Mouse (Mus musculus) ovary, postnatal 10 days (tissue): ENCODE results near the gene Cep128.
"Not testable (repeated sequence)": the region's sequence is repeated elsewhere in the genome, so short reads cannot be mapped to it uniquely, and the experiment has no call there.

Experiments used
- DNase-seq: peaks from one replicate; pipeline ENCODE4 v3.0.0; 2022; ENCODE audit warnings: low spot score

The Cep128 gene

GRCm38 (mm10) chr12:91384281-91385017 lies at the start of gene Cep128, which contains the start of gene Tshr:
Gene Cep128 (minus strand): TSS chr12:91384409.
Gene Tshr (plus strand): TSS chr12:91384563.
- peak; percentile 68 for DNase-seq

GRCm38 (mm10) chr12:91427129-91427528 lies 42.9 kb upstream of the Cep128 start:
- no peak for DNase-seq

- no peak for DNase-seq
Measured at GRCm38 (mm10) chr12:91426499-91426898, 42.3 kb upstream of the Cep128 start.

- no peak for DNase-seq
Measured at GRCm38 (mm10) chr12:91423125-91423820, 39.1 kb upstream of the Cep128 start.

- DNase-seq, result no peak
Measured at GRCm38 (mm10) chr12:91421272-91421671, 37.1 kb upstream of the Cep128 start.

- no peak for DNase-seq
Measured at GRCm38 (mm10) chr12:91418791-91419190, 34.6 kb upstream of the Cep128 start.

- no peak for DNase-seq
Measured at GRCm38 (mm10) chr12:91416828-91417227, 32.6 kb upstream of the Cep128 start.

GRCm38 (mm10) chr12:91415112-91415511 lies 30.9 kb upstream of the Cep128 start:
- DNase-seq, result no peak

GRCm38 (mm10) chr12:91412461-91413182 lies 28.4 kb upstream of the Cep128 start:
- DNase-seq, result no peak

- no peak for DNase-seq
Measured at GRCm38 (mm10) chr12:91410306-91410705, 26.1 kb upstream of the Cep128 start.

GRCm38 (mm10) chr12:91401049-91401352 lies 16.8 kb upstream of the Cep128 start:
- no peak for DNase-seq

- DNase-seq, result peak; percentile 52
Measured at GRCm38 (mm10) chr12:91400232-91401048, 16.2 kb upstream of the Cep128 start.

- no peak for DNase-seq
Measured at GRCm38 (mm10) chr12:91383516-91384264, 519 bp downstream of the Cep128 start.

- DNase-seq, result no peak
Measured at GRCm38 (mm10) chr12:91369173-91369572, 15.0 kb downstream of the Cep128 start.

- DNase-seq, result no peak
Measured at GRCm38 (mm10) chr12:91353783-91354182, 30.4 kb downstream of the Cep128 start.

GRCm38 (mm10) chr12:91338656-91339055 lies 45.6 kb downstream of the Cep128 start:
- DNase-seq, result not testable (repeated sequence)

GRCm38 (mm10) chr12:91327527-91327926 lies 56.7 kb downstream of the Cep128 start:
- DNase-seq, result no peak

- no peak for DNase-seq
Measured at GRCm38 (mm10) chr12:91326104-91326503, 58.1 kb downstream of the Cep128 start.

GRCm38 (mm10) chr12:91315026-91315425 lies 69.2 kb downstream of the Cep128 start:
- no peak for DNase-seq

- DNase-seq, result no peak
Measured at GRCm38 (mm10) chr12:91313974-91314587, 70.1 kb downstream of the Cep128 start.

- DNase-seq, result no peak
Measured at GRCm38 (mm10) chr12:91312591-91312990, 71.6 kb downstream of the Cep128 start.
